Mouse (Mus musculus) mouse embryonic stem cell (cell line): ENCODE measurements around the gene Spr.

Experiments
- in situ Hi-C, 2 experiments: fragments of 300-500 bp; cut with MboI; formaldehyde crosslinking; loops; 1 replicate in 1 of 2; 3 replicates in 1 of 2; pipeline ENCODE4 v1.14.3; 2019 to 2020; ENCODE audit warnings: low sequenced_read_pairs in 2 of 2, low pct_unique_long_range_greater_than_20kb in 1 of 2, mixed read lengths in 1 of 2; ENCODE audit not compliant: unreplicated experiment in 1 of 2

The Spr gene

DNA sequence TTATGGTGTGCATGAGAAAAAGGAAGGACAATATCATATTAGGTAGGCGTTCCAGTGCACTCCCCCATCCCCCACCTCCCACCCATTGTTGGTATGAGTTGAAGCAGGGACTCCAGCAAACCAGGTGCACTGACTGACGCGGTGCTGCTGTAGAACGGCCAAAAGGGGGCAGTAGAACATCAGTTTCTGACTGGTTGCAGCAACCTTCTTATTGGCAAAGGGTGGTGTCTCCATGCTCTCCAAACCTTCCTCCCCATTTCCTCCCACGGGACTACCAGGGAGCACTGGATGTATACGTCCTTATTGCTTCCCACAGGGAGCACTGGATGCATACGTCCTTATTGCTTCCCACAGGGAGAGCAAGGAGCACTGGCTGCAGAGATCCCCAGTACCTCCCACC, 3.4 kb upstream of the Spr start:
- in situ Hi-C loops: loop anchor here (10.0 to 25.0 kb wide), 3 partner anchors 264 to 554 kb away; partner anchors contain the start of gene Cyp26b1 (in 1 of the 2)

DNA sequence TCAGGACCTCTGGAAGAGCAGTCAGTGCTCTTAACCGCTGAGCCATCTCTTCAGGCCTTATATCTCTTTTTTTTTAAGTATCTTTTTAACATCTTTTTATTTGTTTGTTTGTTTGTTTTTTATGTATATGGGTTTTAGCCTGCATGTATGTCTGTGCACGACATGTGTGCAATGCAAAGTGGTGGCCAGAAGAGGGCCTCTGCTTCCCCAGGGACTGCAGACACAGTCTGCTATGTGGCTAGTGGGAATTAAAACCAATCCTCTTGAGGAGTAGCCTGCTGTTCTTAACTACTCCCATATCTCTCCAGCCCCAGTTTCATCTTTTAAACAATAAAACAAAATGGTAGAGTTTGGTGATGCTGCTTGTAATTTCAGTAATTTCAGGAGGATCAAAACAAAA, 2.0 kb upstream of the Spr start:
- in situ Hi-C loops: loop anchor here in 1 of 2 experiments (25.0 kb wide), 1 partner anchor 552 kb away; the partner anchor contains the start of gene Cyp26b1

DNA sequence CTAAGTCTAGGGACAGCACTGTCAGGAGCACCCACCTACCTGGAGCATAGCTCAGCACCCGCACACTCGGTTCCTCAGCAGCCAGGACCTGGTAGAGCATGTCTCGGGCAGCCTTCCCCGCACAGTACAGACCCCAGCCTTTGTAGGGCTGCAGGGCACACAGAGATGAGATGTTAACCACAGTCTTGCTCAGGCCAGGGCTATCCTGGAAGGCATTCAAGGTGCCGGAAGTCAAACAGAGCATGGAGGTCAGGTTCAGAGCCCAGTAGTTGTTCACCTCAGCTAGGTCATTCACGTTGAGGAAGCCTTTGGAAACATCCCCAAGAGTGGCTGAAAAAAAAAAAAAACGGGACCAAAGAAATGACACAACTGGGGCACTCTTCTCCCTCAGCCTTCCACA, 782 bp downstream of the Spr start:
- in situ Hi-C loops: loop anchor here in 1 of 2 experiments (25.0 kb wide), 1 partner anchor 549 kb away; the partner anchor contains the start of gene Cyp26b1

DNA sequence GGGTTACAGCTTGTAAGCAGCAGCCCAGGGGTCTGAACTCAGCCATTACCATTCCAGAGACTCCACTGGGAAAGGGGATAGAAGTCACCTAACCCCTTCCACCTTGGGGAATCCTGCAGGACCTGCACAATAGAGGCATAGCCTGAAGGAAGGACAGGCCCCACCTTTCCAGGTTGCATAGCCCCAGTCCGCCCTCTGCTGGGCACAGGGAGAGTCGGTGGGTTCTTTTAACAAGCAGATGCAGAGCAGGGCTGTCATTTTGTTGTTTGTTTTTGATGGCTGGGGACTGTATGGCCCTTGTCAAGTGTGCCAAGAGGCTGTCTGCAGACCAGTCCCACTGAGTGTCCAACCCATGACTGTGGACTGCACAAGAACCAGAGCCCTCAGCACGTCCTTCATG, 4.8 kb downstream of the Spr start:
- in situ Hi-C loops: loop anchor here in 1 of 2 experiments (25.0 kb wide), 1 partner anchor 545 kb away; the partner anchor contains the start of gene Cyp26b1

DNA sequence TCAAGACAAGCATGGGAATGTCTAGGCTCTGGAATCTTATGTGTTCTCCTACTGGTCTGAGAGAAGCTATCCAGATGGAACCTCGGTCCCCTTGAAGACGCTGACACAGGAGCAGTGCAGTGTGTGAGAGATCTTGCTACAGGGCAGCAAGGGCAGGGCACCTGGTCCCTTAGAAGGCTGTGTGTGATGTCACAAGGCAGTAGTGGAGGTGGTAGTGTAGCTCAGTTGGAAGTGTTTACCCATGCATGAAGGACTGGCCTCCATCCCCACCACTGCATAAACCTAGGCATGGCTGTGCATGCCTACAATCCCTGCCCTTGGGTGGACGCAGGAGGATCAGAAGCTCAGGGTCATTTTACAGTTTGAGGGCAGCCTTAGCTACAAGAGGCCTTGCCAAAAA, 5.3 kb downstream of the Spr start:
- in situ Hi-C loops: loop anchor here in 1 of 2 experiments (25.0 kb wide), 1 partner anchor 545 kb away; the partner anchor contains the start of gene Cyp26b1

DNA sequence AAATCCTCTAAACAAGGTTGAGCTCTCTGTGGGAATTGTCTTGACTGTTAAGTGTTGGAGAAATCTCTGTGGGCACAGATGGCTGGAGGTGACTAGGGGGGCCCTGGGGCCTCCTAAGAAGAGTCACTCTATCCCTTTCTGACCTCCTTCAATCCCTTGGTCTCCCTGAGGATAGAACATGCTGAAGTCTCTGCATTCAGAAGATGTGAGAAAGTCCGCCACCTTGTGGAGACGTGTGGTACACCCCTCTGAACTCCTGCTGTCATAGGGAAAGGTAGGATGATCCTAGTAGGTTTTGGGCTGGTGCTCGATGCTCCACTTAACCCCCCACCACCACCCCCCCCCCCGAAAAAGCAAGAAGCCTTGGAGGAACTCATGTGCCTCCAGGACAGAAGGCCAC, 5.9 kb downstream of the Spr start:
- in situ Hi-C loops: loop anchor here in 1 of 2 experiments (25.0 kb wide), 1 partner anchor 544 kb away; the partner anchor contains the start of gene Cyp26b1

DNA sequence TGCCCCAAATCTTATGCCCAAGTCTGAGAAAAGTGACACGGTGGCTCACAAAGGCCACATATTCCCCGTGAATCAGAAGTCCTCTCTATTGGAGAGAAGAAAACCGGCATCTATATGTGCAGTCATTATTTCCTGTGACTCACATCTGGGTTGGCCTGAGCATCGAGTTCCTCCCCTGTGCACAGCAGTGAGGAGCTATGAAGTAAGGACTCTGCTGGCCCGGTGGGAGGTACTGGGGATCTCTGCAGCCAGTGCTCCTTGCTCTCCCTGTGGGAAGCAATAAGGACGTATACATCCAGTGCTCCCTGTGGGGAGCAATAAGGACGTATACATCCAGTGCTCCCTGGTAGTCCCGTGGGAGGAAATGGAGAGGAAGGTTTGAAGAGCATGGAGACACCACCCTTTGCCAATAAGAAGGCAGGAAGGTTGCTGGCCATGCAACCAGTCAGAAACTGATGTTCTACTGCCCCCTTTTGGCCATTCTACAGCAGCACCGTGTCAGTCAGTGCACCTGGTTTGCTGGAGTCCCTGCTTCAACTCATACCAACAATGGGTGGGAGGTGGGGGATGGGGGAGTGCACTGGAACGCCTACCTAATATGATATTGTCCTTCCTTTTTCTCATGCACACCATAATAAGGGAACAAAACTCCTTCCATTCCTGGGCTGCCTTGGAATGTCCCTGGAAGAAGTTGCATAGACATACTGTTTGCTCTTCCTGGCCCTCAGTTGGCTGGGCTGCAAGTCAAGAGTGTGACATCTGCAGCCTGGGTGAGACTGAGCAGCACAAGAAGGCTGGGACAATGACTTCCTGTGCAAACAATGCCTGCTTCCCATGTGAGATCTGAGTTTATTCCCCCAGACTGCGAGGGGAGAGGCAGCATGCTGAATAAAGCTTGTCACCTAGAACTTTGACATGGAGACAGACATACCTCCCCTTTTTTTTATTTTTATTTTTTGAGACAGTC, 19.7 kb downstream of the Spr start:
- in situ Hi-C loops: loop anchor here (10.0 to 25.0 kb wide), 2 partner anchors 203 to 206 kb away; no protein-coding TSS in a partner anchor

DNA sequence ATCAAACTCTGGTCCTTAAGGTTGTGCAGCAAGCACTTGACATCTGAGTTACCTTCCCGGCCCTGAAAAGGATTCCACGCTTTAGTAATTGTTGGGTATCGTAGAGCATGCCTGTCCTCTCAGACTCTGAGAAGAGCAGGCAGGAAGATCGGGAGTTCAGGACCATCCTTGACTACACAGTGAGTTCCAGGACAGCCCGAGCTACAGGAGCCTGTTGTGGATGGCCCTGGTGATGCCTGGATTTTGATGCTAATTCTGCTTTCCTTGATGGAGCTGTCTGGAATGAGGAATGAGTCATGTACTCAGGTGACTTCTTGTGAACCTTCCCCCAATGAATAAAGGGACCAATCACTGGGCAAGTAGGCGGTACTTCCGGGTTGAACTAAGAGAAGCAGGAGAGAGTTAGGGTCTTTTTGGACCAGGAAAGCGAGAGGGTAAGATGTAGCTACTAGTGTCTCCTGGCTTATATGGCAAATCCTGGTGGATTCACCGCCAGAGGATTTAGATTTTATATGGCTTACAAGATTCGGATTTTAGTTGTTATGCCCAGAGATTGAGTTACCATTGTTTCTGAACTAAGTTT, 32.4 kb downstream of the Spr start:
- in situ Hi-C loops: loop anchor here (5.0 to 25.0 kb wide), 2 partner anchors 58 to 193 kb away; no protein-coding TSS in a partner anchor

DNA sequence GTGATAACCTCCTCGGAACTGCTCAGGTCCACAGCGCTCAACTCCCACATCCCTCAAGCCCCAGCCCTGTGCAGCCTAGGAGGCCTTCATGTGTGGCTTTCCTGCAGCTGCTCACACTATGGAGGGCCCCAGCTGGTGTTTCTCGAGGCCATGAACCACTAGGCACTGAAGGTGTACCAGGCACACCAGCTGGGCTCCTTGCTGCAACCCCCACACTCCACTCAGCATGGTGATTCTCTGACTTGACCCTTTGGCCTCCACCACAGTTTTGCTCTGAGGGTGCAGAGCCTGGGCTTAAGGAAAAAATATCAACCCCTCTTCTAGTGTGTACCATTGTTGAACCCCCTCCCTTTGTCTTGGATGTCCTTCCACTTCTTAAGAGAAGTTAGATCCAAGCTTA, 34.2 kb downstream of the Spr start:
- in situ Hi-C loops: loop anchor here in 1 of 2 experiments (25.0 kb wide), 1 partner anchor 191 kb away; no protein-coding TSS in a partner anchor

DNA sequence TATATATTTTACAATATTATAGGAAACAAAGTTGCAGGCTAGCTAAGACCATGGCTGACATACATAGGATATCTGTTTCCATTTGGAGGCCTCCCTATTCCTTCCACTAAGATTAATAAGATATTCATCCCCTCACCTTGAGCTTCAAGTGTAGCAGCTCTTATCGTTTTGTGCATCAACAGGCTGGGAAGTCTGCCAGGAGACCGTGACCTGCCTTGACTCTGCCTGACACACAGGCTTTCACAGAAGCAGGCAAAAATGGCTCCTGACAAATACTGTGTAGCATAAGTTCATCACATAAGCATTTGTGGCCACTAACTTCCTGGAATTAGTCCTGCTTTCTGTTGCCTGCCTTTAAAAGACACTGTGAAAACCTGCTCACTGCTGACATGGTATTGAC, 41.1 kb downstream of the Spr start:
- in situ Hi-C loops: no loop called here

DNA sequence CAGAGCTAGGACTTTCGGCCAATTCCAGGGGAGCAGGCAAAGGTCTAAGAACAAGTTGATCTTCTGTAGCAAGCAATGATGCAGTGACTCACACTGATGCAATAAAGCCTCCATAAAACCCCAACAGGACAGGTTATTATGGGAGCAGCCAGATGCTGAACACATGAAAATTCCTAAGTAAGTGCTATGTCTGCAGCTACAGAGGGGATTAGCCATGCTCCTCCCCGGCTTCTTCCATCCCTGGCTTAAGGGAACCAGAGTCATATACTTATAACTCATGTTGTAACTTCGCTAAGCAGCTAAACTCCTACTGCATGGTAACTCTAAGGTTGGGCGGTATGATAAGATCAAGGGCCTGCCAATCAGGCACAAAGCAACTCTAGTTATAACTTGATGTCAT, 50.1 kb downstream of the Spr start:
- in situ Hi-C loops: no loop called here

DNA sequence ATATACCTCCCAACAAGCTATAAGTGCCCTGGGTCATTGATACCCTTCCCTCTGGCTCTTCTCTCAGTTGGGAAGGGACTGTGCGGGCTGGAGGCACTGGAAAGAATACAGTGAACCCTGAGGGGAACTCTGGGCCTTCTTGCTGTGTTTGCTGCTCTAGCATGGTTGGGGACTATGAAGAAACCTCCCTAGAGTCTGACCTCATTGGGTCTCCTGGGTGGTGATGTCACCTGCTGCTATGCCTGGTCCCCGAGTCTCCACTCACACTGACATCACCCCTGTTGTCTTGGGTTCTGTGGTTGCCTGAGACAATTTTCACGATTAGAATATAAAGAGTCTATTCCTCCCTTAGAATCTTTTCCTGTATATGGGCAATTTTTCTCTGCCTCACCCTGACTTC, 50.9 kb downstream of the Spr start:
- in situ Hi-C loops: no loop called here
